22 mouse cellular contexts compared by ENCODE assay signal in the genomic region with DNA sequence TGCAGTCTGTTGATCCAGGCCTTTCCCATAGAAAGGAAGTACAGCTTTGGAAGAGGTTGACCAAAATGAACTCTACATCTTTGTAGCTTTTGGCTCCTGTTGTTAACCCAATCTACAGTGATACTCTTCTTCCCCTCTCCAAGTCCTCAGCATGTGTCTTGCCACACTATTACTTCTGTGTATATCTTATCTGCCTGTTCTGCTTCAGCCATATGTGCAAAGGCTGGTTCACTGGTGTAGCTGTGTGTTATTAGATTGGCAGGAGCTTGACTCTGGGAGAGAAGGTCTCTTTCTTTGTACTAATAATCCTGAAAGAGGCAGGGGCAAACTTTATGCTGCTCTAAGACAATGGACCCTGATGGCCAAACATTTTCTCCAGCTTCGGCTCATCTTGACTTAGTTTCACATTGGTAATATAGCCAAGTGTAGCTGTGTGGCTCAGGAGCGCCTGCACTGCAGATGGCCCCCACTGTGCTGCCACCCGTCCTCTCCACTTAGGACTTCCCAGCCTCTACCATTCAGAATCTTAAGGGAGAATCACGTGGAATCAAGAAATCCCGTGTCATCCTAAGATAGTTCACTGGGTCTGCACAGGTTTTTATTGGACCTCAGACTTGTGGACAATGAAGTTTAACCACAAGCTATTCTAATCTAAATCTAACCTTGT. TPM values are rescaled to one million over a fixed set of nuclear protein-coding genes. Genes with fewer than 3 reads are reported as not detected.
DNase-seq lines count a peak whose midpoint lies in the region; ATAC-seq lines count a peak whose summit lies in the region.
"Had no signal": no experiment of that assay in that cellular context is flagged by ENCODE, and none has a peak within 500 bp of the region (broad histone marks: within the 10 kb centered on the region; RNA-seq: fewer than 3 reads in every experiment).

No protein-coding gene starts in this region.

- no peak overlapping the region for H3K4me3 ChIP-seq in heart, embryonic 13.5 days
- no peak overlapping the region for H3K4me3 ChIP-seq in liver, embryonic 12.5 days
- H3K4me3 ChIP-seq in liver, embryonic 16.5 days (ENCODE audit: low read depth, low read length): no peak overlapping the region
- H3K4me3 ChIP-seq: embryonic facial prominence, embryonic 10.5 days; erythroblast, embryonic 14.5 days; heart, embryonic 10.5 days; heart, embryonic 15.5 days; hindbrain, embryonic 13.5 days had no signal

- no peak overlapping the region for H3K27ac ChIP-seq in heart, embryonic 13.5 days (replicated peaks)
- peak overlapping the region; percentile 27; the same call in 1 of the 2 replicates for H3K27ac ChIP-seq in liver, embryonic 12.5 days
- no peak overlapping the region for H3K27ac ChIP-seq in liver, embryonic 16.5 days (ENCODE audit: low read length)
- H3K27ac ChIP-seq: embryonic facial prominence, embryonic 10.5 days; heart, embryonic 10.5 days; heart, embryonic 15.5 days; hindbrain, embryonic 13.5 days; hindbrain, postnatal 0 days had no signal

- 0 out of 2 replicates have a peak overlapping the region, but pooled peaks have one; percentile 19 for H3K9ac ChIP-seq in heart, embryonic 13.5 days
- peak overlapping the region; percentile 17; the same call in 1 of the 2 replicates for H3K9ac ChIP-seq in liver, embryonic 12.5 days
- H3K9ac ChIP-seq in liver, embryonic 16.5 days (ENCODE audit: low read depth, low read length): no peak overlapping the region
- H3K9ac ChIP-seq: heart, embryonic 15.5 days; hindbrain, embryonic 13.5 days had no signal

- no peak overlapping the region for H3K4me2 ChIP-seq in heart, embryonic 13.5 days
- H3K4me2 ChIP-seq in liver, embryonic 12.5 days: no peak overlapping the region
- H3K4me2 ChIP-seq in liver, embryonic 16.5 days (ENCODE audit: low read depth, low read length): no peak overlapping the region
- H3K4me2 ChIP-seq: heart, embryonic 15.5 days; hindbrain, embryonic 13.5 days had no signal

- peaks cover 71% of the 10 kb centered on the region for H3K36me3 ChIP-seq in heart, embryonic 13.5 days
- peaks cover 70% of the 10 kb centered on the region for H3K36me3 ChIP-seq in liver, embryonic 12.5 days
- peaks cover 17% of the 10 kb centered on the region for H3K36me3 ChIP-seq in liver, embryonic 16.5 days (ENCODE audit: control insufficient read depth, insufficient read depth)

- no peaks in the 10 kb centered on the region for H3K9me3 ChIP-seq in heart, embryonic 13.5 days
- H3K9me3 ChIP-seq in liver, embryonic 12.5 days (replicated peaks): no peaks in the 10 kb centered on the region
- H3K9me3 ChIP-seq in liver, embryonic 16.5 days (replicated peaks; ENCODE audit: control insufficient read depth, low read length): no peaks in the 10 kb centered on the region
- H3K9me3 ChIP-seq: embryonic facial prominence, embryonic 10.5 days; heart, embryonic 10.5 days; heart, embryonic 15.5 days; hindbrain, embryonic 13.5 days had no signal

- no peak for ATAC-seq in heart, embryonic 13.5 days (ENCODE audit: extremely low read depth, insufficient number of reproducible peaks, low FRiP score, low TSS enrichment)
- peak; percentile 89 for ATAC-seq in liver, embryonic 12.5 days
- ATAC-seq in liver, embryonic 16.5 days (ENCODE audit: low read depth): peak; percentile 62; the same call in 1 of the 2 replicates
- ATAC-seq: activated CD4-positive, CD25-positive, alpha-beta regulatory T cell, adult 4 months; forebrain, embryonic 16.5 days; hindbrain, postnatal 0 days; Patski had no signal

- WGBS in heart, embryonic 13.5 days: 84% methylated on average over 5 of the region's 5 CpGs
- 73% methylated on average over 5 of the region's 5 CpGs for WGBS in liver, embryonic 12.5 days (ENCODE audit: insufficient replicate concordance)
- whole genome bisulfite sequencing in liver, embryonic 16.5 days (ENCODE audit: insufficient replicate concordance): 69% methylated on average over 5 of the region's 5 CpGs

- DNase-seq in heart, adult 9 months (ENCODE audit: low spot score in 2 of 2): no peak
- DNase-seq in yolk sac, embryonic 10.5 days (ENCODE audit: low spot score): no peak
- no peak for DNase-seq in kidney, adult 18-20 months
- no peak for DNase-seq in retina, embryonic 14.5 days (ENCODE audit: low spot score)
- DNase-seq: adrenal gland, postnatal 14 days; cerebellum, adult 11-12 months; cerebellum, adult 9-10 months; cerebellum, postnatal 36 days; gastrocnemius, postnatal 14 days; heart, postnatal 14 days had no signal

- no peaks in the 10 kb centered on the region for H3K27me3 ChIP-seq in heart, embryonic 13.5 days (replicated peaks)
- H3K27me3 ChIP-seq in liver, embryonic 12.5 days (replicated peaks): no peaks in the 10 kb centered on the region
- H3K27me3 ChIP-seq in liver, embryonic 16.5 days (ENCODE audit: control insufficient read depth, insufficient read depth, low read depth, low read length): no peaks in the 10 kb centered on the region
- H3K27me3 ChIP-seq: heart, embryonic 15.5 days; hindbrain, embryonic 13.5 days; Patski had no signal

- peaks cover 20% of the 10 kb centered on the region for H3K4me1 ChIP-seq in heart, embryonic 13.5 days
- peaks cover 18% of the 10 kb centered on the region for H3K4me1 ChIP-seq in liver, embryonic 12.5 days
- no peaks in the 10 kb centered on the region; the same call in 1 of the 2 replicates for H3K4me1 ChIP-seq in liver, embryonic 16.5 days (ENCODE audit: control insufficient read depth, low read depth, low read length)
- H3K4me1 ChIP-seq: embryonic facial prominence, embryonic 10.5 days; heart, embryonic 10.5 days; hindbrain, embryonic 13.5 days had no signal

RNA-seq across cellular contexts. Expression of a gene that starts 40.3 kb away (rescaled TPM):
- 25.7 and 28.0 TPM in 2 replicates for polyA plus RNA-seq in heart, embryonic 13.5 days (2015; fragmentation: Nextera tagmentation; extraction: Ambion mirVana)
- polyA plus RNA-seq in liver, embryonic 12.5 days (2016; fragmentation: Nextera tagmentation; extraction: Ambion mirVana): 32.9 and 35.2 TPM in 2 replicates
- polyA plus RNA-seq in liver, embryonic 16.5 days (2015; fragmentation: Nextera tagmentation; extraction: Ambion mirVana): 7.0 and 9.2 TPM in 2 replicates

RNA-seq across cellular contexts. Expression of a gene that starts 57.5 kb away (rescaled TPM):
- polyA plus RNA-seq in heart, embryonic 13.5 days (2015; fragmentation: Nextera tagmentation; extraction: Ambion mirVana): 279 and 320 TPM in 2 replicates
- polyA plus RNA-seq in liver, embryonic 12.5 days (2016; fragmentation: Nextera tagmentation; extraction: Ambion mirVana): 54.1 and 54.6 TPM in 2 replicates
- polyA plus RNA-seq in liver, embryonic 16.5 days (2015; fragmentation: Nextera tagmentation; extraction: Ambion mirVana): 39.2 and 44.8 TPM in 2 replicates
